Mouse (Mus musculus): Measurements from ENCODE around the gene Mag. TPM values are rescaled to one million over a fixed set of nuclear protein-coding genes. Genes with fewer than 3 reads are reported as not detected.

Mag gene
- total RNA-seq, 1 experiment, result 0.22 TPM

GRCm38 (mm10) chr7:30909773-30910172 is 4.9 kb downstream of the Mag start:
- H3K9me3 ChIP-seq (ENCODE audit: control insufficient read depth, insufficient read depth, low read depth, low read length), result no peaks in the 10 kb centered on the region
- no peak overlapping the region for H3K9ac ChIP-seq (ENCODE audit: insufficient read depth, low read depth, low read length, poor library complexity, severe bottlenecking)
- H3K36me3 ChIP-seq (ENCODE audit: control insufficient read depth, insufficient read depth, low read length, poor library complexity, severe bottlenecking), result no peaks in the 10 kb centered on the region
- no peak for DNase-seq (ENCODE audit: low read depth, low spot score)
- TF ChIP-seq ZC3H11A (IDR thresholded peaks at IDR 0.05; ENCODE audit: borderline replicate concordance, low read depth, low read length) (no peak), MAFK (IDR thresholded peaks at IDR 0.05; ENCODE audit: insufficient read depth, low read depth, low read length) (no peak), HCFC1 (IDR thresholded peaks at IDR 0.05; ENCODE audit: borderline replicate concordance, insufficient read depth, low read length) (no peak), CHD2 (IDR thresholded peaks at IDR 0.05; ENCODE audit: low read depth, low read length) (no peak), ZNF384 (IDR thresholded peaks at IDR 0.05; ENCODE audit: low read depth, low read length) (no peak)
- no peak overlapping the region for H3K27ac ChIP-seq (ENCODE audit: insufficient read depth, low read depth, low read length, poor library complexity, severe bottlenecking)
- in situ Hi-C loops (cut with MboI; ENCODE audit: low sequenced_read_pairs in 2 of 2, unreplicated experiment in 2 of 2), result no loop called here
- H3K4me1 ChIP-seq (ENCODE audit: control insufficient read depth in 2 of 2, insufficient read depth in 2 of 2, low read length in 2 of 2, poor library complexity in 1 of 2), result peaks cover 0 to 1% of the 10 kb centered on the region in 2 experiments; a peak in 1 of 4 replicates
- H3K4me3 ChIP-seq (ENCODE audit: insufficient read depth in 1 of 2, low read depth in 1 of 2, low read length in 2 of 2, poor library complexity in 1 of 2, severe bottlenecking in 1 of 2), result no peak overlapping the region

GRCm38 (mm10) chr7:30908992-30909431 is 5.7 kb downstream of the Mag start:
- no peak for DNase-seq (ENCODE audit: low read depth, low spot score)
- Histone ChIP-seq H3K9me3 (ENCODE audit: control insufficient read depth, insufficient read depth, low read depth, low read length) (no peaks in the 10 kb centered on the region), H3K4me1 (ENCODE audit: control insufficient read depth in 2 of 2, insufficient read depth in 2 of 2, low read length in 2 of 2, poor library complexity in 1 of 2) (peaks cover 0 to 1% of the 10 kb centered on the region in 2 experiments; a peak in 1 of 4 replicates), H3K27ac (ENCODE audit: insufficient read depth, low read depth, low read length, poor library complexity, severe bottlenecking) (no peak overlapping the region), H3K36me3 (ENCODE audit: control insufficient read depth, insufficient read depth, low read length, poor library complexity, severe bottlenecking) (no peaks in the 10 kb centered on the region), H3K9ac (ENCODE audit: insufficient read depth, low read depth, low read length, poor library complexity, severe bottlenecking) (no peak overlapping the region), H3K4me3 (ENCODE audit: insufficient read depth in 1 of 2, low read depth in 1 of 2, low read length in 2 of 2, poor library complexity in 1 of 2, severe bottlenecking in 1 of 2) (peak overlapping the region; percentile 42 to 54; a peak in 2 of 4 replicates)
- in situ Hi-C loops (cut with MboI; ENCODE audit: low sequenced_read_pairs in 2 of 2, unreplicated experiment in 2 of 2), result no loop called here
- TF ChIP-seq ZNF384 (IDR thresholded peaks at IDR 0.05; ENCODE audit: low read depth, low read length) (no peak), HCFC1 (IDR thresholded peaks at IDR 0.05; ENCODE audit: borderline replicate concordance, insufficient read depth, low read length) (no peak), CHD2 (IDR thresholded peaks at IDR 0.05; ENCODE audit: low read depth, low read length) (no peak), MAFK (IDR thresholded peaks at IDR 0.05; ENCODE audit: insufficient read depth, low read depth, low read length) (no peak), ZC3H11A (IDR thresholded peaks at IDR 0.05; ENCODE audit: borderline replicate concordance, low read depth, low read length) (no peak)

DNA sequence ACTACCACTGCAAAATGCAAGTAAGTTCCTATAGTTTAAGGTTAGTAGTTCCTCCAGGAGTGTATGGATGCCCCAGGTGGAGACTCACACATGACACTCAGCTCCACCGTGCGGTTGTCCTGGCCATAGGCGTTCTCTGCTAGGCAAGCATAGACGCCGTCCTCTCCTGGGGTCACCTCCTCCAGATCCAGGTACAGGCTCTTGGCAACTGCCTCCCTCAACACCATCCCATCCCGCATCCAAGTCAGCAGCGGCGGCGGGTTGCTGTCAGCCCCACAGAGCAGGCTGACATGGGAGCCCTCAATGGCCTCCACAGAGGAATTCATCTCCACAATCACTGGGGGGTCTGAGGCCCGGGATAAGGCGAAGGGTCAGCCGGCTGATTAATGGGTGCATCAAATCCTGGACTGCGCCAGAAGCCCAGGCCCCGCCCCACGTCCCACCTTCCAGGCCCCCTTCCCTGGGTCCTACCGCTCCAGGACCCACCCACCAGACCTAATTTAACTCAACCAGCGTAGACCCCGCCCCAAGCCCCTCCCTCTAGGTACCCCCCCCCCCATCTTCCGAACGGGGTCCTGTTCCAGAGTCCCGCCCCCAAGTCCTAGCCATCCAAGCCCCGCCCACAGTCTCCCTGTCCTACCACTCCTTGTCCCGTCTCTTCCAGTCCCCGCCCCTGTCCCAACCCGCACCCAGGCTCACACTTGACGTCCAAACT is 6.2 kb downstream of the Mag start:
- Histone ChIP-seq H3K9ac (ENCODE audit: insufficient read depth, low read depth, low read length, poor library complexity, severe bottlenecking) (no peak overlapping the region), H3K36me3 (ENCODE audit: control insufficient read depth, insufficient read depth, low read length, poor library complexity, severe bottlenecking) (no peaks in the 10 kb centered on the region), H3K27ac (ENCODE audit: insufficient read depth, low read depth, low read length, poor library complexity, severe bottlenecking) (no peak overlapping the region), H3K4me1 (ENCODE audit: control insufficient read depth in 2 of 2, insufficient read depth in 2 of 2, low read length in 2 of 2, poor library complexity in 1 of 2) (peaks cover 0 to 1% of the 10 kb centered on the region in 2 experiments; a peak in 1 of 4 replicates), H3K9me3 (ENCODE audit: control insufficient read depth, insufficient read depth, low read depth, low read length) (no peaks in the 10 kb centered on the region), H3K4me3 (ENCODE audit: insufficient read depth in 1 of 2, low read depth in 1 of 2, low read length in 2 of 2, poor library complexity in 1 of 2, severe bottlenecking in 1 of 2) (peak overlapping the region; percentile 42 to 54; a peak in 3 of 4 replicates)
- in situ Hi-C loops (cut with MboI; ENCODE audit: low sequenced_read_pairs in 2 of 2, unreplicated experiment in 2 of 2), result no loop called here
- TF ChIP-seq ZC3H11A (IDR thresholded peaks at IDR 0.05; ENCODE audit: borderline replicate concordance, low read depth, low read length) (no peak), CHD2 (IDR thresholded peaks at IDR 0.05; ENCODE audit: low read depth, low read length) (no peak), ZNF384 (IDR thresholded peaks at IDR 0.05; ENCODE audit: low read depth, low read length) (no peak), MAFK (IDR thresholded peaks at IDR 0.05; ENCODE audit: insufficient read depth, low read depth, low read length) (no peak), HCFC1 (IDR thresholded peaks at IDR 0.05; ENCODE audit: borderline replicate concordance, insufficient read depth, low read length) (no peak)
- peak; percentile 69 for DNase-seq (ENCODE audit: low read depth, low spot score)

DNA sequence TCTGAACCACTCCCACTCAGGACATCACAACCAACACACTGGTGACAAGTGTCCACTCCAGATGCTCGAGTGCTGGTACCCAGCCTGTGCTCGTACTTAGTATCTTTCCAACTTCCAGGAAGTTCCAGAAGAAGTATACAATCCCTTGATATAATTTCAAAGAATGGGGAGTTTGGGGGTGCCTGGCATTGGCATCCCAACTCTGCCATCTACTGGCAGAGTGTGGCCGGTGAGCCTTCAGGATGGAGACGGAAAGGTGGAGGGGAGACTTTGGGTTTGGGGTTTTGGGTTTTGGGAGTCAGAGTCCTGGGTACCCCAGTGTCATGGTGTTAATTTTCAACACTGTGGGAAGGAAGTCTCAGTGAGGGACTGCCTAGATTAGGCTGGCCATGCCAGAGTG is 10.6 kb downstream of the Mag start:
- H3K4me3 ChIP-seq (ENCODE audit: insufficient read depth in 1 of 2, low read depth in 1 of 2, low read length in 2 of 2, poor library complexity in 1 of 2, severe bottlenecking in 1 of 2), result no peak overlapping the region
- in situ Hi-C loops (cut with MboI; ENCODE audit: low sequenced_read_pairs in 2 of 2, unreplicated experiment in 2 of 2), result no loop called here

More for the DNA sequence above, 10.6 kb downstream of the Mag start:
- TF ChIP-seq ZNF384 (IDR thresholded peaks at IDR 0.05; ENCODE audit: low read depth, low read length) (no peak), MAFK (IDR thresholded peaks at IDR 0.05; ENCODE audit: insufficient read depth, low read depth, low read length) (no peak), CHD2 (IDR thresholded peaks at IDR 0.05; ENCODE audit: low read depth, low read length) (no peak), ZC3H11A (IDR thresholded peaks at IDR 0.05; ENCODE audit: borderline replicate concordance, low read depth, low read length) (no peak), HCFC1 (IDR thresholded peaks at IDR 0.05; ENCODE audit: borderline replicate concordance, insufficient read depth, low read length) (no peak)
- no peaks in the 10 kb centered on the region for H3K36me3 ChIP-seq (ENCODE audit: control insufficient read depth, insufficient read depth, low read length, poor library complexity, severe bottlenecking)
- DNase-seq (ENCODE audit: low read depth, low spot score), result no peak
- H3K9ac ChIP-seq (ENCODE audit: insufficient read depth, low read depth, low read length, poor library complexity, severe bottlenecking), result no peak overlapping the region
- H3K9me3 ChIP-seq (ENCODE audit: control insufficient read depth, insufficient read depth, low read depth, low read length), result no peaks in the 10 kb centered on the region
- H3K4me1 ChIP-seq (ENCODE audit: control insufficient read depth in 2 of 2, insufficient read depth in 2 of 2, low read length in 2 of 2, poor library complexity in 1 of 2), result no peaks in the 10 kb centered on the region; a peak in 1 of 4 replicates
- no peak overlapping the region for H3K27ac ChIP-seq (ENCODE audit: insufficient read depth, low read depth, low read length, poor library complexity, severe bottlenecking)
